Mouse (Mus musculus) cerebellum, postnatal 36 days (tissue): ENCODE results near the gene Skor1.

Source experiments
- DNase-seq, 2 experiments: peaks; one replicate each; pipeline ENCODE4 v3.0.0; 2021 to 2022; ENCODE audit warnings: mixed read lengths in 2 of 2

The Skor1 gene

GRCm38 (mm10) chr9:63132673-63133601 is 15.8 kb downstream of the Skor1 start:
- peak; percentile 94 to 96 for DNase-seq

- DNase-seq: peak; percentile 57 to 67
These were observed 16.7 kb downstream of the Skor1 start for GRCm38 (mm10) chr9:63131957-63132602.

GRCm38 (mm10) chr9:63129641-63130041 is 19.1 kb downstream of the Skor1 start:
- DNase-seq: no peak

GRCm38 (mm10) chr9:63124512-63124911 is 24.2 kb downstream of the Skor1 start:
- no peak for DNase-seq

GRCm38 (mm10) chr9:63123451-63124438 is 25.0 kb downstream of the Skor1 start:
- peak; percentile 85 to 86 for DNase-seq

GRCm38 (mm10) chr9:63122161-63122833 is 26.5 kb downstream of the Skor1 start:
- DNase-seq: no peak

GRCm38 (mm10) chr9:63118385-63118784 is 30.4 kb downstream of the Skor1 start:
- no peak for DNase-seq

- no peak for DNase-seq
These were observed 36.2 kb downstream of the Skor1 start for GRCm38 (mm10) chr9:63112514-63112913.

GRCm38 (mm10) chr9:63109782-63110087 is 39.0 kb downstream of the Skor1 start:
- DNase-seq: no peak

- peak; percentile 73 to 74 for DNase-seq
These were observed 39.6 kb downstream of the Skor1 start for GRCm38 (mm10) chr9:63109020-63109781.

- no peak for DNase-seq
These were observed 40.2 kb downstream of the Skor1 start for GRCm38 (mm10) chr9:63108580-63108979.

GRCm38 (mm10) chr9:63100660-63101059 is 48.1 kb downstream of the Skor1 start:
- DNase-seq: no peak

GRCm38 (mm10) chr9:63099876-63100275 is 48.9 kb downstream of the Skor1 start:
- DNase-seq: no peak

- DNase-seq: no peak
These were observed 49.4 kb downstream of the Skor1 start for GRCm38 (mm10) chr9:63099344-63099743.

GRCm38 (mm10) chr9:63098887-63099286 is 49.9 kb downstream of the Skor1 start:
- DNase-seq: no peak

- DNase-seq: no peak
These were observed 51.6 kb downstream of the Skor1 start for GRCm38 (mm10) chr9:63097204-63097603.

- no peak for DNase-seq
These were observed 54.7 kb downstream of the Skor1 start for GRCm38 (mm10) chr9:63094030-63094429.

GRCm38 (mm10) chr9:63092567-63092966 is 56.2 kb downstream of the Skor1 start:
- peak in 1 of 2 experiments; percentile 6 for DNase-seq

- DNase-seq: peak; percentile 41 to 51
These were observed 56.7 kb downstream of the Skor1 start for GRCm38 (mm10) chr9:63091971-63092528.

- DNase-seq: peak; percentile 9 to 14
These were observed 57.5 kb downstream of the Skor1 start for GRCm38 (mm10) chr9:63091101-63091921.
